Mouse (Mus musculus) MEL (cell line): ENCODE data around the gene 4930430F08Rik.

Experiments used
- CTCF ChIP-seq, 3 experiments: IDR thresholded peaks in 2 of 3; conservative IDR thresholded peaks in 1 of 3; 2 replicates each; pipeline ENCODE4 v1.5.1; 2011 to 2012; ENCODE audit warnings: low read length in 3 of 3, low read depth in 2 of 3, mild to moderate bottlenecking in 2 of 3, improper control_type of control experiment in 1 of 3, inconsistent platforms in 1 of 3, mixed read lengths in 1 of 3, moderate library complexity in 1 of 3; ENCODE audit not compliant: control insufficient read depth in 1 of 3, insufficient read depth in 1 of 3, poor library complexity in 1 of 3, severe bottlenecking in 1 of 3
- ETS1 ChIP-seq: IDR thresholded peaks from 2 replicates; pipeline ENCODE4 v1.6.1; 2012; ENCODE audit warnings: low read depth, mild to moderate bottlenecking, inconsistent platforms, low read length, improper control_type of control experiment, moderate library complexity
- MYB ChIP-seq: IDR thresholded peaks from 2 replicates; pipeline ENCODE4 v1.6.1; 2011; ENCODE audit warnings: mild to moderate bottlenecking, low read depth, low read length, improper control_type of control experiment
- POLR2A ChIP-seq, 2 experiments: IDR thresholded peaks; 2 replicates each; pipeline ENCODE4 v1.6.1; 2011 to 2012; ENCODE audit warnings: low read length in 2 of 2, mild to moderate bottlenecking in 2 of 2, control low read depth in 1 of 2, improper control_type of control experiment in 1 of 2, low read depth in 1 of 2, moderate library complexity in 1 of 2; ENCODE audit not compliant: control insufficient read depth in 1 of 2, insufficient read depth in 1 of 2, poor library complexity in 1 of 2
- USF1 ChIP-seq: IDR thresholded peaks from 2 replicates; pipeline ENCODE4 v1.6.1; 2014; ENCODE audit warnings: low read depth, mild to moderate bottlenecking, inconsistent platforms, low read length, improper control_type of control experiment, moderate library complexity
- USF2 ChIP-seq, 2 experiments: IDR thresholded peaks; 2 replicates each; pipeline ENCODE4 v1.6.1; 2011 to 2012; ENCODE audit warnings: improper control_type of control experiment in 2 of 2, low read length in 2 of 2, borderline replicate concordance in 1 of 2, inconsistent platforms in 1 of 2, low read depth in 1 of 2, mild to moderate bottlenecking in 1 of 2; ENCODE audit not compliant: insufficient read depth in 1 of 2
- ZKSCAN1 ChIP-seq: IDR thresholded peaks from 2 replicates; pipeline ENCODE4 v1.6.1; 2012; ENCODE audit warnings: low read depth, mild to moderate bottlenecking, inconsistent platforms, low read length, improper control_type of control experiment, moderate library complexity
- ZNF384 ChIP-seq: IDR thresholded peaks from 2 replicates; pipeline ENCODE4 v1.6.1; 2012; ENCODE audit warnings: low read depth, mild to moderate bottlenecking, inconsistent platforms, low read length, improper control_type of control experiment

DNA sequence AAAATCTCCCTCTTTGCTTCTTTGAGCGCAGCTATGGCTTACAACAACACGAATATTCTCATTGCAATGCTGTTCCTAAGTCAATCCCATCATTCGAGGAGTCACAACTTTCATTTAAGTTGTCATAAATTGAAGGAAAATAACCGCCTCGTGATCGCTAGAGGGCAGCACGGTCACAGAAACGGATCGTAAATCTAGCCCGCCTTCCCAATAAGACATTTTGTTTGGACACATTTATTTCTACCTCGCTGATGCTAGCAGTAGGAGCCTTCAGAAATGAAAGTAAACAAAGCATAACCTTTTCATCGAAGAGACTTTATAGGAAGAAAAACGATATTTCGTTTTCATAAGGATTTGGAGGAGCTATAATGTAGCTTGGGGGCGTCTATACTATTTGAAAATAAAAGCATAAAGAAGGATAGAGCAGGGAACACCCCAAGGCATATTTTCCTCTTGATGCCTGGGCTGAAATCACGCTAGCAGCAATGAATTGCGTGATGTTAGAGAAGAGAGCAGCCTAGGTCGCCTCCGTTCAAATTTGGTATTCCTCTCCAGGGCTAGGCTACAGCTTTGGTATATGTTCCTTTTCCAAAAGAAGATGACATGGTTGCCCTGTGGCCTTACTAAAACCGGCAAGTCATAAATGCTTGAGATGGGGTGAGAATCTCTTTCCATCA lies 39.7 kb upstream of the 4930430F08Rik start:
- TF ChIP-seq CTCF (IDR thresholded peaks at IDR 0.05 in 2 of 3, conservative IDR thresholded peaks at IDR 0.05 in 1 of 3; ENCODE audit: control insufficient read depth in 1 of 3, insufficient read depth in 1 of 3, low read depth in 2 of 3, low read length in 3 of 3, poor library complexity in 1 of 3, severe bottlenecking in 1 of 3) (peak; percentile 62 to 86 (median 76)), POLR2A (IDR thresholded peaks at IDR 0.05; ENCODE audit: control insufficient read depth in 1 of 2, insufficient read depth in 1 of 2, low read depth in 1 of 2, low read length in 2 of 2, poor library complexity in 1 of 2) (no peak), USF2 (IDR thresholded peaks at IDR 0.05; ENCODE audit: borderline replicate concordance in 1 of 2, insufficient read depth in 1 of 2, low read depth in 1 of 2, low read length in 2 of 2) (no peak), ZKSCAN1 (no peak), USF1 (no peak), ETS1 (no peak), MYB (no peak), ZNF384 (no peak)
